Mouse (Mus musculus) kidney, adult 8-10 months (tissue): ENCODE data around the gene Eng.

Source experiments
- DNase-seq, 2 experiments: peaks; one replicate each; pipeline ENCODE4 v3.0.0; 2022

The Eng gene

DNA sequence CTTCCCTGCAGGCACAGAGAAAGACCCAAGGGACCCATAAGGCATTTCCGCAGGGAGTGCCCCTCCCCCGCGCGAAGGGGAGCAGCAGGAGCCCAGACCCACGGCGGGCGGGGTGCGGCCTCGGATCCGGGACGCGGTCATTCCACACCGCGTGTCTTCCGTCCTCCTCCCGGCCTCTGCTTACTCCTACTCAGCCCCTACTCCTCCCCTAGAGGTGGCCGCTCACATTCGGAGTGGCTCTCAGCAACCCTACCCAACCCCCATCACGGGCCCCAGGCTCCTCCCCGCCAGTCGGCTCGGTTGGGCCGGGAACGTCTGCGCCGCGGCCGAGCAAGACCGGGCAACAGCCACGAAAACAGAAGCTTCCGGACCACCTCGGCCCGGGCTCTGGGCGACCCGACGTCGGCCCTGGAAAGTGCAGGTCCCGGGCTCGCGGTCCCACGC, 65.7 kb downstream of the Eng start:
- peak; percentile 75 to 82 for DNase-seq

DNA sequence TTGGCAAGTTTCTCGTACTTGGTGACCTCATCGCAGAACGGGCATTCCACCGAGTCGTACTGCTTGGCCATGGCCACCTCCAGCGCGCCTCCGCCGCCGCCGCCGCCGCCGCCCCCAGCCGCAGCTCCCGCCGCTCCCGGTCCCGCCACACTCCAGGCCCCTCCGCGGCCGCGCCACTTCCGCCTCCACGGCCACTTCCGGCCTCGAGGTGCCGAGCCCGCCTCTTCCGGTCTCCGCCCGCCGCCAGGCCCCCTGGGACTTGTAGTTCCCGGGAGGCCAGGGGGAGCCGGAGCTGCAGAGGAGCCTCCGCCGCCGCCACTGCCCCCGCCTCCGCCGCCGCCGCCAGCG, 66.2 kb downstream of the Eng start:
- DNase-seq: peak; percentile 93 to 94

DNA sequence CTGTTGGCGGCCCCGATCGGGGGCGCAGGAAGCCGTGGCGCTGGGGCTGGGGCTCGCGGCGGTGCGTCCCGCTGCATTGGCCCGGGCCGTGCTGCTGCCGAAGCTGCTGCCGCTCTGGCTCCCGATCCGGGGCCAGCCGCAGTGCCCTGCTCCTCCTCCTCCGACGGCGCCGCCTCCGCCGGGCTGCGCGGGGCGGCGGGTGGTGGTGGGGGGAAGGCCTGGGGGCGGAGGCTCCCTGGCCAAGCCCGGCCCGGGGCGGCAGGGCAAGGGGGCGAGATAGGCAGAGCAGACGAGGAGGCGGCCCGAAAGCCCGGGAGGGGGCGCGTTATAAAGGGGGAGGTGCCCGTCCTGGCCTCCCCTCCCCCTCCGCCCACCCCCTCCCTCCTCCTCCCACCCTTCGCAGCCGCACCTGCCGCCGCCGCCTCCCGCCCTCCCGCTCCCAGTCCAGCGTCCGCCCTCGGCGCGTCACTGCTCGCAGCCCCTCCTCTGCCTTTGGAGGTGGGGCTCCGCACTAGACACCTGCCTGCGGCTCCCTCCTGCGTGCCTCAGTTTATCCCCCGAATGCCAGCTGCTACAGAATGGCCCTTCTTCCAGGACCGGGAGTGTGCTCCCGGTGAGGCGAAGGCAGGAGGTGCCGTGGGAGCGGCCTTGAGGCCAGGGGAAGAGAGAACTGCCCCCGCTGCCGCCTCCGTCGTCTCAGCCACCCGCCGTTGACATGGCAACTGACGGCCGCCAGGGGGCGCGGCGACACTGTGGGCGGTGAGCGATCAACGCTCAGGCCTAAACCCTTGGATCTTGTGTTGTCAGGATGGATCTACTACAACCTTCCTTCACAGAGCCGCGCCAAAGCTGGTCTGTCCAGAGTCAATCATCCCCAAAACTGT, 66.8 kb downstream of the Eng start, which contains the start of gene Cdk9:
TSS of gene Cdk9 (minus strand) at position 143 of the 884 bp plus-strand sequence.
- DNase-seq: peak; percentile 89 to 91

DNA sequence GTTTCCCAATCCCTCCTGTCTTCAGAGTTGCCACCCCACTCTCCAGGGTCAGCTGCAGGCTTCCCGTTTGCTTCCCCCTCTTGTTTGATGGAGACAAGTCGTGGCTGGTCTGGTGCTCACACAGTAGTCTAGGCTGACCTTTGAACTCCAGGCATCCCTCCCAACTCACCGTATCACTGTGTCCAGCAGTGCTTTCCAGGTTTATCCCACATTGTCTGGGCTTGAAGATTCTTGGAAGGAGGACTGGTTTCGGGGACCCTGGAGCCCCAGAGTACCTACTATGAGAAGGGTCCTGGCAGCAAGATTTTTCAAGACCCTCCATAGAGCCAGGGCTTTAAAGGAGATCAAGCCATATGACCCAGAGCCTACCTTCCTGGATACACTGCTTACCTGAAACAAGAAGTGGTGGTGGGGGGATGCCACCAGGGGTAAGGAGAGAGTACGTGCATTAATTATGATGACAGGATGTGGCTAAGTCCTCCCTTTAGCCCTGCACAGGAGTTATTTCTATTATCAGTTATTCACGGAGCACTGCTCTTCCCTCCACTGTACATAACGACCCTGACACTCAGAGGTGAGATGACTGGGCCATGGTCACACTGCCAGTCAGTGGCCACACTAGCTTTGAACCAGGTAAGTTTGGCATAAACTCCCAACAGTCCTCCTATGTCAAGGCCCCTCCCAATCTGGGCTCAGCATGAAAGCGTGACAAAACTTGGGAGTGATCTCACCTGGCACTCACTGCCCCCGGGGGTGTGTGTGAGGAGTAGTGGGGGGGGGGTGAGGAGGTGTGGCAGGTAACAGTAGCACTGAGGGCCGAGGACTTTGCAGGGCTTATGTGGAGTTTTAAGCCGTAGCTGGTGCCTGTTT, 68.0 kb downstream of the Eng start:
- DNase-seq: no peak

DNA sequence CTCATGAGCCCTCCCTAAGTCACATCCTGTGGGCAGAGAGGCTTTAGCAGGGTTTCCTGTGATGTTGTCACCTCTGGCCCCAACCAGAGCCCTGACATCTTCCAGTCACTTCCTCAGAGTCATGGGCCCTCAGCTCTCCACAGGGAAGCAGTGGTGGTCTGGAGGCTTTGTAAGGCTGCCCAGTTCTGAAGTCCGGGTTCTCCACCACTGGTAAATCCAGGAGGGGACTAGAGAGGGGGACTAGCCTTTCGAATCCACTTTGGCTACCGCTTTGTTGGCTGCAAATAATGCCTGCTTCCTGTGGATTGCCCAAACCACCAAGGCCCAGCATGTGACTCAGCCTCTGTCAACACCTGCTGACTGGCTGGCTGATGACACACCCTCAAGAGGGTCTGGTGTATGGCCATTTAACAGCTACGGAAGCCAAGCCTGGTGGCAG, 68.6 kb downstream of the Eng start:
- no peak for DNase-seq

DNA sequence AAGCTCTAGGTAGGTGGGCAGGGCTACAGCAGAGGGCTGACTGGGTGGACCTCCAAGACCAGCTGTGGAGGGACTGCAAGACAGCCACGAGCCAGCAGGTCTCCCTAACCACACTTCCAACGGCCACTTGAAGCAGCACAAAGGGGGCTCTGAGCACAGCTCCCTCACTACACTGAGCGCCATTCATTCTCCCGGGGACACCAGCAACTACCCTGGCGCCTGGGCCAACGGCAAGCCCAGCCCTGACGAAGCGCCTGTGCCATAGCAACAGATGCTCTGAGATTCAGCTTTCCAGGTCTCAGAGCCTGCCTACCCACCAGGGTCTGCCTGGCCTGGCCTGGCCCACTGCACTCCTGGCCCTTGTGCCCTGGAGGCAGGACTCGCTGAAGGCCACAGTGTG, 72.4 kb downstream of the Eng start:
- DNase-seq: no peak

DNA sequence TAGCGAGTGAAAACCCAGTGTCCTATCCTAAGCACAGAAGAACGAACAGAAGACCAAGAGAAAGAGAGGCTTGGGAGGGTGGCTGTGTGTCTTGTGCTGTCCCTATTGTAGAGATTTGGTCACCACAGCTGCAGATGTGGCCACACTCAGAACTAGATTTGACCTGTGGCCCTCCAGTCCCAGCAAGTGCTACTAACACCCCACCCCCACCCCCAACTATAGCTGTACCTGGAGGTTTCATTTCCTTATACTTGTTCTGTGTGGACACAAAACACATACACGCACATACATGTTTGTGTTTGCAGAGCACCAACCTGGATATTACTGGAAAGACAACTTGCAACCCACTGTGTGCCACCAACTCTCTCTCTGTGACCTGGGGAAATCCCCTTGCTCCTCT, 73.7 kb downstream of the Eng start:
- DNase-seq: no peak

DNA sequence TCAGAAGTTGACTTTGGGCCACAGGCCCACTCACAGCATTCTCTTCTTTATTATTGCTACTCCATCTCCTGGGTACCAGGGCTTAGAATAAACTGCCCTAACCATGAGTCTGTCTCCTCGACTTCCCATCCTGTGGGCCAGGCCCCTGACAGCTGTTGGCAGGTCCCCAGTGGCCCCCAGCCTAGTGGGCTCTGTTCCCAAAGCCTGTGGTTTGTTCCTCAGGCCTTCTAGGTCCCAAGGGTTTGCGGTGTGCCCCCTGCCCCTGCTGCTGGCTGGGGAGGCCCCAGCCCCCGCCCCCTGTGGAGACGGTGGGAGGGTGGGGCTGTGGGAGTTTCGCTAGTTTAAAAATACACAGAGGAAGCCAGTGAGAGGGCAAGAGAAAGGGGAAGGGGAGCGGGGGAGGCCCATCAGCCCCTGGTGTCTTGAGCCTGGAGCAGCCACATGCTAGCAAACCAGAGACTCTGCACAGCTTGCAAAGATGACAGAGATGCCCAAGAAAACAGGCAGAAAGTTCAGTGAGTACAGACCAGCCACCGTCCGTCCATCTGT, 74.4 kb downstream of the Eng start, which contains the start of gene Sh2d3c:
TSS of gene Sh2d3c (plus strand) at position 375 of the 549 bp plus-strand sequence.
- no peak for DNase-seq

DNA sequence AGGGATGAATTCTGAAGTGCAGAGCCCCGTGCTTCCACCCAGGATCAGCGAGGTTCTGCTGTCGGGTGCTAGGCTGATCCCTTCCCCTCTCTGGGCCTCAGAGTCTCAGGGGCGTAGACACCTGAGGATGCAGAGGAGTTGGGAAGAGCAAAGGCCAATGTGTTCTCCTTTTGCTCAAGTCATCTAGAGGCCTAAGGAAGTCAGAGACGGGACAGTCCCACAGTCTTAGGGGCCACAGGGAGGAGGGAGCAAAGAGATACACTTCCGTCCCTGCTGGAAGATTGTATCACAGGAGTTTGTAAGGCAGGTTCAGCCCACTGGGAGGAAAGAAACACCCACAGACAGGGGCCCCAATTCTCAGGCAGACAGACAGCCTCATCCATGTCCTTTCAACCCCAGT, 75.7 kb downstream of the Eng start:
- DNase-seq: no peak

DNA sequence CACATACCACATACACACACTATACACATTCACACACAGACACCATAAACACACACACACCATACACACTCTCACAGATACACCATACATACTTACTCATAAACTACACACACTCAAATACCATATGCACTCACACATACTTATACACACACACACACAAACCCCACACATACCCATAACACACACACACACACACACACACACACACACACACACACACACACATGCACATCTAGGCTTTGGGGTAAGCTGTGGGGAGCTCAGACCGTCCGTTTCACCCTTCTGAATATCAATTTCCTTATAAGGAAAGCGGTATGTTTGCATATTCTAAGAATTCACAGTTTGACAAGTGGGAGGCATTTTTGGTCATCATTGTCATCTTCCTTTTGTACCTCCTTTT, 76.2 kb downstream of the Eng start:
- no peak for DNase-seq

DNA sequence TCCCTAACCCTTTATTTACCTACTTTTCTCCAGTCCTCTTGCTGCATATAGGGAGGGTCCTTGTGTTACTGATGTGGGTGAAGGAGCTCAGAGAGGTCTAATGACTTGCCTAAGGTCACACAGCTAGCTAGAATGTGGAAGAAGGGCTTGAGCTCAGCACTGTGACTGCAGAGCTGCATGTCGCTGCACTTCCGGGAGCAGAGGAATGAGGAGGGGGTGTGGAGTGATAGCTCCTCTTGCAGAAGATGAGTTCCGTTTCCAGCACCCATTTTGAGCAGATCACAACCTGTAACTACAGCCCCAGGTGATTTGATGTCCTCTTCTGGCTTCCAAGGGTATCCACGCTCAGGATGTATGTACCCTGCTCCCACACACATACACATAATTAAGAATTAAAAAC, 77.8 kb downstream of the Eng start:
- no peak for DNase-seq

DNA sequence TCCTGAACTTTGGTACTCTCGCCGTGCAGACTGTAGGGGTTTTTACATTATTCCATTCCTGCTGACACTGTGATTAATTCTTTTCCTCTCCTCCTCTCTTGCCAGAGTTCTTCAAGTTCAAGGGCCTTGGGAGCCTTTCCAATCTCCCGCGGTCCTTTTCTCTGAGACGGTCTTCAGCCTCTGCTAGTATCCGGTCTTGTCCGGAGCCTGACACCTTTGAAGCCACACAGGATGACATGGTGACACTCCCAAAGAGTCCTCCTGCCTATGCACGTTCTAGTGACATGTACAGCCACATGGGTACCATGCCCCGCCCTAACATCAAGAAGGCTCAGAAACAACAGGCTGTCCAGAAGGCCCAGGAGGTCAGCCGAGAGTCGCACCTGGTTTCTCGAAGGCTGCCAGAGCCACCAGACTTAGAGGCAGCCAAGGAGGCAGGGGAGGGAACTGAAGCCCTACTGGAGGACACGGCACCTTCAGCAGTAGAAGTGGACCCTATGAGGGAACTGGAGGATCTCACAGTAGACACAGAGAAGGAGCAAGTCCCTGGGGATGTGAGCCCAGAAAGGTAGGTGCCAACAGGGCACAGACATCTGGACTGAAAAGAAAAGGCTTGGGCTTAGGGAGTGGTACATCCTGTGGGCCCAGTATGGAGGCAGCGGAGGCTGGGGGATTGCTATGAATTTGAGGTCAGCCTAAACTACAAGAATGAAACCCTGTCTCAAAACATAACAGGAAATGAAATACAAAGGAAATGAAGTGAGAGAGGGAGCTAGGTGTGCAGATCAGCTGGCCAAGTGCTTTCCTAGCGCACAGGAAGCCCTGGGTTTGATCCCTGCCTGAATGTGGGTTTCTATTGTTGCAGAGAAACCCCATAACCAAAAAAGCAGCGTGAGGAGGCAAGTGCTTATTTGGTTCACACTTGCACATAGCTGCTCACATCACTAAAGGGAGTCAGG, 78.7 kb downstream of the Eng start:
- no peak for DNase-seq

DNA sequence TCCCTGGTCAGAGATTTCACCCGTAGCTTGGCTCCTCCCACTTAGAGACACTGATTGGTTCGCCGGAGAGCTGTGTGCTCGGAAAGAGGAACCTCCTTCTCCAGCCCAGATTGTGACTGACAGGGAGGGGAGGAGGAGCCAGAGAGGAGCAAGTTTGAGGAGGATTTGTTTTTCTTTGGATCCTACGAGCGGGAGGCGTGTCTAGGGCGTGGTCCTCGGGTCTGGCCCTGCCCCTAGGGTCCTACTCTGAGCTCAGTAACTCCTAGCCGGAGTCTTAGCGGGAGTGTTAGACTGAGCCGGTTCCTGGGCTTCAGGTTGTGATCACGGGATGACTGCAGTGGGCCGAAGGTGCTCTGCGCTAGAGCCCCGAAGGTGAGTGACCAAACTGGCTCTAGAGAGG, 81.0 kb downstream of the Eng start:
- DNase-seq: peak; percentile 97 to 98

DNA sequence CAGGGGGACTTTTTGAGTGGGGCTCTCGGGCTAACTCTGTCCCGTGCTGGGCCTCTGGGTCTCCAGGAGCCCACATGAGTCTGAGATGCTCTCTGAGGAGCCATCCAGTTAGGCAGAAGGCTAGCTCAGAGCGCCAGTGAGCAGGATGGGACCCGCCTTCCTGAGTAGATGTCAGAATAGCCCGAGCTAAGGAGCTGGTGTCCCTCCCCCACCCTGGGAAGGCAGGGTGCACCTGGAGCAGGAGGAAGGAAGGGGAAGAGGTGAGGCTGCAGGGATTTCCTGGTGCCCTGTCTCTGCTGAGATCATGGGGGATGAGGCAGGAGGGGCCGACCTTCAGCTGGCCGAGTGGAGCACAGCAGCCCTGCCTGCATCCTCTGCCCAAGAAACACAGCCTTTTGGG, 82.1 kb downstream of the Eng start:
- peak; percentile 63 to 73 for DNase-seq

DNA sequence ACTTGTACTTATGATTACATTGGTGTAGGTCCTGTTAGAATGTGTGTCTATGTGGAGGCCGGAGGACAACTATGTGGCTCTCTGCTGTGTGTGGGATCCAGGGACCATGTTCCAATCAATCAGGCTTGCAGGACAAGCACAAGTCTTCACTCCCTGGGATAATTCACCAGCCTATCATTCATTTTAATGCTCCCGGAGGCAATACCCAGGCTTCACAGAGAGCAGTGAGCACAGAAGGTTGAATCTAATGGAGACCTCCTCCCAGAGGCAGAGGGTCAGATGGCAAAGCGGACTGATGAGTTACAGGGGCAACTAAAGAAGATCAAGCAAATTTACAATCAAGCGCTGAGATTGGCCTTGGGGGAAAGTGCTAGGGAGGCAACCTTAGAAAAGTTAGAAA, 83.2 kb downstream of the Eng start:
- DNase-seq: no peak

DNA sequence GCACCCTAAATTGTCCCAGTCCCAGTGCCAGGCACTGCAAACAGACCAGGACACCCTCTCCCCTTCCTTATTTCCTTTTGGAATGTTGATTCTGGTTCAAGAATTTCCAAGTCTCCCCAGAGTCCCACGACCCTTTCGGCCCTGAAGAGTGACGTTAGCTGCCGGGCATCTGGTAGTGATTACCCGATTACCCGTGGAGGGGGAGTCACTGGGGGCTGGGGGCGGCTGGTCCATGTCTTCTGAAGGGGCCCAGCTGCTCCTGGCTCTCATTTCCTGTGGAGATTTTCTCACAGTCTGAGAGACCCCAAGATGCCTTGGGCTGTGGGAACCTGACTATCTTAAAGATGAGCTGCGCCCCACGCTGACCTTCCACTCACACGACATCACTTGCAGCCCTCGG, 84.5 kb downstream of the Eng start:
- DNase-seq: no peak

DNA sequence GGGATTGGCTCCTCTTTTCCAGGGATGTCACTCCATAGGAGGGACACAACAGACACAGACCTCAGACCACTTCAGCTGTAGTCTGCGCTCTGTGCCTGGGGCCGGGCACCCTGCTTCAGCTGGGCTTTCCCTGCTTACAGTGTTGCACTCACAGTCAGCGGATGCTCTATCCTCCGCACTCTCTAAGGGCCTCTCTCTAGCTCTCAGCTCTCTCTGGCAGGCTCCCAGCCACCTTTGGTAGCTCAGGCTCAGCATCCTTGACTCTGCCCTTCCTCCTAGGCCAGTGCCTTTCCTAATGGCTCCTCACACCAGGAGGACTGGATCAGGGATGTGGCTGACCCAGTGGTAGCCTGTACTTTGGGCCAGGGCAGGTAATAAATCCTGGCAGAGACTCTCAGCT, 85.5 kb downstream of the Eng start:
- no peak for DNase-seq
